Mouse (Mus musculus) ES-E14 (cell line): ENCODE results near the gene Rtp3.

ENCODE experiments used
- CHD2 ChIP-seq: IDR thresholded peaks from 2 replicates; pipeline ENCODE4 v1.6.1; 2014; ENCODE audit warnings: mild to moderate bottlenecking, low read depth, low read length, inconsistent platforms
- HCFC1 ChIP-seq: IDR thresholded peaks from 2 replicates; pipeline ENCODE4 v1.6.1; 2012; ENCODE audit warnings: low read length, inconsistent platforms, borderline replicate concordance; ENCODE audit not compliant: insufficient read depth
- MAFK ChIP-seq: IDR thresholded peaks from 2 replicates; pipeline ENCODE4 v1.6.1; 2014; ENCODE audit warnings: mild to moderate bottlenecking, low read depth, low read length, inconsistent platforms; ENCODE audit not compliant: insufficient read depth
- ZNF384 ChIP-seq: IDR thresholded peaks from 2 replicates; pipeline ENCODE4 v1.6.1; 2012; ENCODE audit warnings: low read depth, low read length, inconsistent platforms

- TF ChIP-seq CHD2 (no peak), HCFC1 (no peak), ZNF384 (no peak), MAFK (no peak)
Measured at GRCm38 (mm10) chr9:111015658-111016057, 25.3 kb upstream of the Rtp3 start.
